Mouse (Mus musculus): ENCODE data around the gene Retreg3.
A peak's percentile ranks its signal among the peaks of the same experiment; 100 is the strongest.
"Not testable (repeated sequence)": the region's sequence is repeated elsewhere in the genome, so short reads cannot be mapped to it uniquely, and the experiment has no call there.

Gene Retreg3

DNA sequence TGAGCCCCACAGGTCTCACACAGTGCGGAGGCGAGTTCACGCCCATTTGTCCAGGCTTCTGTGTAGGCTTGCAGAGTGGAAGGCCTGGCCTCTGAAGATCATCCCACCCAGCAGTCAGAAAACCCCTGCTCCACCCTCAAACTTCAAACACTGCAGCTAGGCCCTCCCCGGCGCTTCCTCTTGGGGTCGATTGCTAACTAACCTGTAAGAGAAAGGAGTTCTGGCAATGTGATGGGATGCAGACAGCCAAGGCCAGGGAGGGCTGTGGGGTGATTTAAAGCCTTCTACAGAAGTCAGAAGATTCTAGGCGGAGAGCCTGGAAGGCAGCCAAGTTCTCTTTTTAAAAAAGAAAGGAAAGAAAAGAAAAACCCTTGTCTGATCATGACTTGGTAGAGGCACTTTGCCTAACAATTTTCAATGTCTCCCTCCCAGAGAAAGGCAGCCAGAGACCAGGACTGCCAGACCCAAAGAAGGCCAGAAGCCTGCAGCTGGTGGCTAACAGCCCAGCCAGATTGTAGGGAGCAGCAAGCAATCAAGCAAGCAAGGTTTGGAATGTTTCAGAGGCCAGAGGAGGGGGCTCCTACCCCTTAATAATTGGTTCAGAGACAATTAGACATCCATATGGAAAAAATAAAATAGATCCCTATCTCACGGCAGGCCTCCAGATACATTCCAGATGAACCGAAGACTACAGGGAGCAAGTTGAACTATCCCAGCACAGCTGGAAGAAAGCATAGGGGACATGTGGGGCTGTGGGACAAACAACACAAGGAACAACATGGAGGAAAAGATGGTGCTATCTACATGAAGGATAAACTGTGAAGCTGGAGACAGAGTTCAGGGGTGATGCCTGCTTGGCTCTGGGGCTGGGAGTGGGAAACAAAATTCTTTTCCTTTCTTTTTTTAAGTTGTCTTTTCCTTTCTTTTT is 29.7 kb upstream of the Retreg3 start:
- DNase-seq (ENCODE audit: low read depth in 2 of 2, low spot score in 2 of 2) = no peak

DNA sequence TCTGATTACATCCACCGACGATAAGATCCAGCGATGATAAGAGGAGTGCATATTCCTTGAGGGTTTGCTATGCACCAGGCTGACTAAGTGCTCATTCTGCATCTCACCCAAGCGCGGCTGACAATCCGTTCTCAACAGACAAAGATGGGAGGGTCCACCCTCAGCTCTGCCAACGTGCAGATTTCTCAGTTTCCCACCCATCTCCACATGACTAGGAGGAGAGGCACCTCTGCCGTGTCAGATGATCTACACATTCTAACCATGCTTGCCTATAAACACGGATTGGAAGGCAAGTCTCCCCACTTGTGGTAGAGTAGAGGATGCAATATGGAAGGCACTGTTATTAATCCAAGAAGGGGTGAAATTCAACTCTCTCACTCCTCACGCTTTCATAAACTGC is 29.1 kb upstream of the Retreg3 start:
- no peak for DNase-seq (ENCODE audit: low read depth in 2 of 2, low spot score in 2 of 2)

DNA sequence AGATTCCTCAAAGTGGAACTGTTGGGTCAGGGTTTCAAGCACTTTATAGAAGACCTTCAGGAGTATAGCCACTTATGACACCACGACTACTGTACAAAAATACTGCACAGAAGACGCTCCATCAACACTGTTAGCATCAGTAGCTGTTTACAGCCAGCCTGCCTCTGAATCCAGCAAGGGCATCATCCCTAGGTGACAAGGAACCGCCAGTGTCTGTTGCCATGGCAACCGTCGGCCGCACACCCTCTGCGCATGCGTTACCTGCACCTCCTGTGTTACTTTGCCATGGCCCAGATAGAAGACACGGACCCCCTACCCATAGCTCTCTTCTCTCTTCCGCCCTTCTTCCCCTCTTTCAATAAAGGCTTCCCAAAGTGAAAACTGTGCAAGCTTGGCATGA is 26.7 kb upstream of the Retreg3 start:
- DNase-seq (ENCODE audit: low read depth in 2 of 2, low spot score in 2 of 2) = no peak

DNA sequence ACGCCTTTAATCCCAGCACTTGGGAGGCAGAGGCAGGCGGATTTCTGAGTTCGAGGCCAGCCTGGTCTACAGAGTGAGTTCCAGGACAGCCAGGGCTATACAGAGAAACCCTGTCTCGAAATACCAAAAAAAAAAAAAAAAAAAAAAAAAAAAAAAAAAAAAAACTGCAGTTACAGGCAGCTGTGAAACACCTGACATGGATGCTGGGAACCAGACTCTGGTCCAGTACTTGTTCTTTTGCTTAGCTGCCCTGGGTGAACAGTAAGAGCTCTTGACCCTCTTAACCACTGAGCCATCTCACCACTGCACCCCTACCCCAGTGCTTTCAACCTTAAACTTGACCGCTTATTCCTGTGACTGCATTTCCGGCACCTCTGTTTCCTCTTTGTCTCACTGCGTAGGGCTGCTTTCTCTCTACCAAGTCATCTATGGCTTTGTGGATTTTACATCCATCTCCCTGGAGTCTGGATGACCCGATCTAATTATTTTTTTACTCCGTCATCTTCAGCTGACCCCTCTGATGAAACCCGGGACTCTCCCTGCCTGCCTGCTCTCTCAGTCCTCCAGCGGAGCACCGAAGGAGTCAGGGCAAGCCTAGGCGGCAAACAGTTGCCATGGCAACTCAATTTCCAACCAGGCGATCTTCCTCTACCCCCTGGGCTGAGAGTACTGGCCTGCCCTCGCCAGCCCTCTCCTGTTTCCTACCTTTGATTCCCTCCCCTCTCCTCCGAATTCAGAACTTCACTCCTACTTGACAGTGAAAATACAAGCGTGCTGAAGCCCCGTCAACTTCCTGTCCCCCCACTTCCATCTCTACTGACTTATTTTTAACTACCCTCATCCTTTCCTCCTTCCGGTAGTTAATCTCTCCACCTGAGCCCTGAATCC is 23.9 kb upstream of the Retreg3 start:
- DNase-seq (ENCODE audit: low read depth in 2 of 2, low spot score in 2 of 2) = peak; percentile 28 to 56

DNA sequence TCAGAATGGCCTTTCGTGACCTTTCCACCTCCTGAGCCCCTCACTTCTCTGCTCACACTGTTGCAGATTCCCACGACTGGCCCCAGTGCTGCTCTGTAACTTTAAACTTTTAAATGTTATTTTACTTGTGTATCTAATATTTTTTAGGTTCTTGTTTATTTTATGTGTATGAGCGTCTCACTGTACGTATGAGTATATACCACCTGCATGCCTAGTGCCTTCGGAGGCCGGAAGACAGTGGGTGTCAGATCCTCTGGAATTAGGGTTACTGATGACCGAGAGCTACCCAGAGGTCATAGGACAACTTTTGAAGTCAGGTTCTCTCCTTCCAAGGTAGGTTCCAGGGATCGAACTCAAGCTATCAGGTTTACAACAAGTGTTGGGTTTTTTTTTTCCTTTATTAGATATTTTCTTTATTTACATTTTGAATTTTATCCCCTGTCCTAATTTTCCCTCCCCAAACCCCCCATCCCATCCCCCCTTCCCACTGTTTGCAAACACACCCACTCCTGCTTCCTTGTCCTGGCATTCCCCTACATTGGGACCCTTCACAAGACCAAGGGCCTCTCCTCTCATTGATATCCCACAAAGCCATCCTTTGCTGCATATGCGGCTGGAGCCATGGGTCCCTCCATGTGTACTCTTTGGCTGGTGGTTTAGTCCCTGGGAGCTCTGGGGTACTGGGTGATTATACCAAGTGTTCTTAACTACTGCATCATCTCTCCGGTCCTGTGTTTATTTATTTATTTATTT is 22.7 kb upstream of the Retreg3 start:
- no peak for DNase-seq (ENCODE audit: low read depth in 2 of 2, low spot score in 2 of 2)

DNA sequence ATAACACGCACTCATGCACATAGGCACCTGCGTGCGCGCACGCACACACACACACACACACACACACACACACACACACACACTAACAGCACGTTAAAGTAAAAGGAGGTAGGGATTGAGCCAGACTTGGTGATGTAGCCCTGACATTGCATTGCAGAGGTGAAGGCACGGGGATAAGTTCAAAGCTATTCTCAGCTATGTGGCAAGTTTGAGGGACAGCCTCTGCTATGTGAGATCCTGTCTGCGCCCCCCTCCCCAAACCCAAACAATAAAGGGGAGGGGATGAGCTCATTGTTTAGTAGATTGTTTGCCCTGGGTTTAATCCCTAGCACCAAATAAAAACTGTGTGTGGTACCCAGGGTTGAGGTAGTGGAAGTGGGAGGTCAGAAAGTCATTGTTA is 21.4 kb upstream of the Retreg3 start:
- no peak for DNase-seq (ENCODE audit: low read depth in 2 of 2, low spot score in 2 of 2)

DNA sequence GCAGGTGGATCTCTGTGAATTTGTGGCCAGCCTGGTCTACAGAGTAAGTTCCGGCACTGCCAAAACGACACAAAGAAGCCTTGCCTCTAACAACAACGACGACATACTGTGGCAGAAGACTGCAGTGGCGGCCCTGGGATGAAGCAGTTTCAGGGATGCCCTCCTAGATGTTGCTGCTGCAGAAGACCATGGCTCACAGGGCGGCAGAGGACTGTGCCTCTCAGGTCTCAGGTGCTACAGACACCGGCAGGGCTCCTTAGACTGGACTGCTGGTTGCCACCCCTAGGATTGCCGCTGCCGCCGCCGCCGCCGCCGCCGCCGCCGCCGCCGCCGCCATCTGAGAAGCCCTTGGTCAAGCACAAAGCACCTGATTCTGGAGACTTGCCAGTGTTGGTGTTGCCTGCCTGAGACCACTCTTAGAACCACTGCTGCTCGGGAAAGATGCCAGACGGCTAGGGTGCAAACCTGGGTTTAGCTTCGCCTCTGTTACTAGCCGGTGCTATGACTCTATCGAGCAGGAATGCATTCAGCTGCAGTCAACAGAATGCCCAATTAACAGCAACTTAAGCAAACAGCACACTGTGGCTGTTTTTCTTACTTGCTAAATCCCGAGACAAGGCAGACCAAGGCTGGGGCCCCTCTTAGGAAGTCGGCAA is 20.6 kb upstream of the Retreg3 start:
- no peak for DNase-seq (ENCODE audit: low read depth in 2 of 2, low spot score in 2 of 2)

DNA sequence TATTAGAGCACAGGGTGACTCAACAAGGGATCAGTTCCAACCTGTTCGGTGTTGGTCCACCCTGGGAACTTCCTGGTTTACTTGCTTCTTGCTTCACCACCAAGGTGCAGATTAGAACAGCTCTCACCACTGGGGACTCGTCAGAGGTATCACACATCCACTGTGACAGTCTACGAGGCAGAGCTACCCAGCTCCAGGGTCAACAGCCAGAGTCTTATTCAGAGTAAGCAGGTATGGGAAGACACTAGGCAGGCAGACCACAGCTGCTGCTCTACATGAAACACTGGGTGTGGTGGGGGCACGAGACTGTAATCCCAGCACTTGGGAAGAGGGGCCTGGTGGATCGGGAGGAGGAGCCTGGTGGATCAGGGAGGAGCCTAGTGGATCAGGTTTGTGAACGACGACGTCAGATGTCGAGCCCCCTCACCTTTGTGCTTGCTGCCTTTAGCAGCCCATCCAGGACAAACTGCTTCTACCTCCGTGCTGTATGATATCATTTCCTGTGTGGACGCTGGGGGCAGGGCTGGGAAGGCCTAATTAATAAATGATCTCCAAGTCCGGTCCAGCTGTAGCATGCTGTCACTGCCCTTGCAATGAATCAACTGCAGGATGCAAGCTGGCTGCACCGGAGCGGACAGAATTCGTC is 19.0 kb upstream of the Retreg3 start:
- DNase-seq (ENCODE audit: low read depth in 2 of 2, low spot score in 2 of 2) = no peak

DNA sequence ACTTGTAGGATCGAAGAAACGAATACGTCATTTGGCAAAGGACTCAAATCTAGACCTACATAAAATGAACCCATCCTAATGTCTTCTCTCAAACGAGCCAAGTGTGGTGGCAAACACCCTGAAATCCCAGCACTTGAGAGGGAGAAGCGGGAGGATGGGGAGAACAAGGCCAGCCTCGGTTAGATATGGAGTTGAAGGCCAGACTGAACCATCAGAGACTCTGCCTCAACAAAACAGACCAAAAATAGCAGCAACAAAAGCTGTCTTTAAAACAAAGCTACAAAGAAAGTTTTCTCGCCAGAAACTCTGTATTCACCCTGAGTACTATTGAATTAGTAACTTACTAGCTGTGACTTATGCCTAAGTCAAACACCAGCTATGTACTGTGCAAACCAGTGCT is 17.3 kb upstream of the Retreg3 start:
- no peak for DNase-seq (ENCODE audit: low read depth in 2 of 2, low spot score in 2 of 2)

DNA sequence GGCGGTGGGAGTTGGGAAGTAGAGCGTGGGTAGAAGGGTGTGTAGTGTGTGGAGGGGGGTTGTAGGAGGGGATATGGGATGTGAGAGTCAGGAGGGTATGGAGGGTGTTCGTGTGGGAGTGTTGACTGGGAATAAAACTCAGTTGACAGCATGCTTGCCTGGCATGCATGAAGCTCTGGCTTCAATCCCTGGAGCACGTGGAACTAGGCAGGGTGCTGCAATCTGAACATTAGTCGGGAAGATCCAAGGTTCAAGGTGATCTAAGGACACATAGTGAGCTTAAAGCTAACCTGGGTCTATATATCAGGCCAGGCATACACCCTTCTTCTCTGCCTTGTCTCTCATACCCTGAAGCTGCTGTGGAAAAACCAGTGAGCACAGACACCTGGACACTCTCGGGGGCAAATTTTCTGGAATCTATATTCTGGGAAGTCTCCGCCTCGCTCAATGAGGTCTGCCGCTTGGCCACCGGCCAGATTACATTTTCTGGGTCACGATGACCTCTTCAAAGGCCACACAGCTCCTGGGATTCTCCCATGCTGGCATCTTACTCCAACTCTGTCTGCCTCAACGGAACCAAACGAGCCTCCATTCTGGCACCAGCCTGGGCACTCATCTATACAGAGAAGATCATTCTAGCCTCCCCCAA is 14.6 kb upstream of the Retreg3 start:
- DNase-seq (ENCODE audit: low read depth in 2 of 2, low spot score in 2 of 2) = no peak

DNA sequence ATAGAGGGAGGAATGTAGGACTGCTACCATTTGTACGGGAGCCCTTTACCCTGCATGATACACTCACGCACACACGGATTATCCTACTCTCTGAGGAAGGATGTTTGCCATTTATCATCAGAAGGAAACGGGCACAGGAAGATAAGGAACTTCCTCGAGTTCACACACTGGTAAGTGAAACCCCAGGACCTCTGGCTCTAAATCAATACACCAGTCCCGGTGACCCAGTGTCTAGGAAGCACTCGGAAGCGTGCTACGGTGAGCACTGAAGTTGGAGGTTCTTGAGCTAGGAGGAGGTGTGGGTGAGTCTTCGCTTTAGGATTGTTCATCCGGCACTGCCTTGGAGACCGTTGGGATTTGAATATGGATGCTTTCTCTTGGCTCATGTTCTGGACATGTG is 13.3 kb upstream of the Retreg3 start:
- DNase-seq (ENCODE audit: low read depth in 2 of 2, low spot score in 2 of 2) = no peak

DNA sequence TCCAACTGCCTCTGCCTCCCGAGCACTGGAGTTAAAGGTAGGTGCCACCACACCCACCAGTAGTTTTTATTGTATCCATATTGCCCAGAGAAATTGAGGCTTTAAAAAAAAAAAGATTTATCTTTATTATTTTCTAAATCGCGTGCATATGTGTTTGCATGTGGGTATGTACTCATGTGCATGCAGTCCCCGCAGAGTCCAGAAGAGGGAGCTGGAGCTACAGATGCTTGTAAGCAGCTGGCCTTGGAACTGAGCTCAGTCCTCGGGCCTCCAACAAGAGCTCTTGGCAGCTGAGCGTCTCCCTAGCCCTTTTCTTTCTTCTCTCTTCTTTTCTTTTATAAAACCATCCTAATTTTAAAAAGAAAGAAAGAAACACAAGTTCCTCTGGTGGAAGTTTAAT is 12.0 kb upstream of the Retreg3 start:
- no peak for DNase-seq (ENCODE audit: low read depth in 2 of 2, low spot score in 2 of 2)

DNA sequence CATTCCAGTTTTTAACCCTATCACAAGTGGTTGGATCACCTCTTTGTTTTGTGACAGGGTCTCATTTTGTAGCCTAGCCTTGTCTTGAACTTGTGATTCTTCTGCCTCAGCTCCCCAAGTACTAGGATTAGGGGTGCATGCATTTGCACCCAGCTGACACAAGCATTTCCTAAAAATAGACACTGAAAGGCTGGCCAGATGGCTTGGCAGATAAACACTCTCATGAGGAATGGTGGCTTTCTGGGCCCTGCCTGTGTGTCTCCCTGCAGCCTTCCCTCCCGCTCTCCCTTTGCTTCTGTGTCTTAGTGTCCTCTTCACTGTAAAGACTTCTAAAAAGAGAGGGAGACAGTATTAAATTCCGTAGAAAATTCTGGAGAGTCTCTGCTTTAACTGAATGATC is 11.5 kb upstream of the Retreg3 start:
- DNase-seq (ENCODE audit: low read depth in 2 of 2, low spot score in 2 of 2) = no peak

DNA sequence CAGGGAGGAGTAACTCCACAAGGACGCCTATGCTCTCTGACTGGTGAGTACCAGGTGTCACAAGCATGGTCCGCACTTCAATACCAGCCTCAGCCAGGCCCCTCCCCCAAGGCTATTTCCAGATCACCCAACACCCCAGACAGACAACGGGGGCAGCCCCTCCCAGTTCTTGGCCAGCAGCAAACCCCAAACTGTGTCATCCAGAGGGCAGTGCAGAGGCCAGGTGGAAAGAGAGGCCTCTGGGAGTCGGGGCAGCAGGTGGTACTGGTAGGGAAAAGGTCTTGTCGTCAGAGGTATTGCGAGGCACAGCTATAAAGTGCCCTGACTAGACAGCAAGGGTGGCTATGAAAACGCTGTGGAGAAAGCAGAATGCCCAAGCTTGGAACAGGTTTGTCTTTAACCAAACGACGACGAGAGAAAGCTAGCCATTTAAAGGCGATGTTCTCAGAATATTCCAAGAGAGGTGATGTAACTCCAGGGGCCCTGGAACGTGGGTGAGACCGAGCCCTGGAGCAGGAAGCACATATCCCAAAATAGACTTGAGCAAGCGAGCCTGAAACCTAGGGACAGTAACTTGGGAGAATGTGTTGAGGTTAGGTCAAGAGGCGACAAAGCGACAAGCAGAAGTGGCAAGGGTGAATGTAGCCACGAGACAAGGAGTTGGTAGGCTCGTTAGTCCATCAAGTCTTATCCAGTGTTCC is 10.5 kb upstream of the Retreg3 start:
- no peak for DNase-seq (ENCODE audit: low read depth in 2 of 2, low spot score in 2 of 2)

DNA sequence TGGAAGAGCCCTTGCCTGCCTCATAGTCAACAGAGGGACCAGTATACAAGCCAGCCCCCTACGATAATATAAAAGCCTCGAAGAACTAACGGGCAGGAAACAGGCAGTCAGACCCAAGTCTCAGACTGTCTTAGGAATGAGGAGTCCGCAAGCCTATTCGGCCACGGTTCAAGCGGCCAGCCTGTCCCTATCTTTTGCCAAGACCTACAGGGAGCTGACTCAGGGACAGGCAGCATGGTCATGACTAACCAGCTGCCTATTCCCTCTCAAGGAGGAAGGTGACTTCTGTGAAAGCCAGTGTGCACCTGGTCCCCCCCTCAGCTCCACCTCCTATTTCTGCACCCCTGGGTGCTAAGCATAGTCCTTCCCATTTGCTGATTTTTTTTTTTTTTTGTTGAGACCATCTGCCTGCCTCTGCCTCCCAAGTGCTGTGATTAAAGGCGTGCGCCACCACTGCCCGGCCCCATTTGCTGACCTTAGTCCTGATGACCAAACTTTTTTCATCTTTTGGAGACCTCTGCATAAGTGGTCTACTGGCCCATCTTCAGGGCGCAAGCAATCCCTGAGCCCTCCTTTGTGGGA is 9.4 kb upstream of the Retreg3 start:
- DNase-seq (ENCODE audit: low read depth in 2 of 2, low spot score in 2 of 2) = no peak

DNA sequence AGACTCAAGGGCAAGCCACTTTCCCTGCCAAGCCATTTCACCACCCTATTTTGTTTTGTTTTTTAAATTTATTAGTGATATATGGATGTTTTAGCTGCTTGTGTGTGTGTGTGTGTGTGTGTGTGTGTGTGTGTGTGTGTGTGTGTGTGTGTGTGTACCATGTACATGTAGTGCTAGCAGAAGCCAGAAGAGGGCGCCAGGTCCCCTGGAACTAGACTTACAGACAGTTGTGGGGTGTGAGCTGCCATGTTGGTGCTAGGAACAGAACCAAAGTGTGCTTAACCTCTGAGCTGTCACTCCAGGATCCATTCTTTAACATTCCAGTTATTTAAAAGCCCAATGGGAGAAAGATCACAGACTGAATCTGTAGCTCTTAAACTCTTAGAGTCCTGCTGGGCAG is 7.4 kb upstream of the Retreg3 start:
- DNase-seq (ENCODE audit: low read depth in 2 of 2, low spot score in 2 of 2) = peak in 1 of 2 experiments; percentile 37

DNA sequence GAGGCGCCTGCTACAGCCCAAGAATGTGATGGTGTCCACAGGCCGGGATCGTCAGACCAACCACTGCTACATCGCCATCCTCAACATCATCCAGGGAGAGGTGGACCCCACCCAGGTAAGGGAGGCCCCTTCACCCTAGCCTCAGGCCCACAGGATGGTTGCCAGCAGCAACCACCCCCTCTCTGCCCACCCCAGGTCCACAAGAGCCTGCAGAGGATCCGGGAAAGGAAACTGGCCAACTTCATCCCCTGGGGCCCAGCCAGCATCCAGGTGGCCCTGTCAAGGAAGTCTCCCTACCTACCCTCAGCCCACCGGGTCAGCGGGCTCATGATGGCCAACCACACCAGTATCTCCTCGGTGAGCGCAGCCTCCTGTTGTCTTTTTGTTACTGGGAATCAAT is 5.3 kb upstream of the Retreg3 start:
- not testable (repeated sequence) for DNase-seq (ENCODE audit: low read depth in 2 of 2, low spot score in 2 of 2)

DNA sequence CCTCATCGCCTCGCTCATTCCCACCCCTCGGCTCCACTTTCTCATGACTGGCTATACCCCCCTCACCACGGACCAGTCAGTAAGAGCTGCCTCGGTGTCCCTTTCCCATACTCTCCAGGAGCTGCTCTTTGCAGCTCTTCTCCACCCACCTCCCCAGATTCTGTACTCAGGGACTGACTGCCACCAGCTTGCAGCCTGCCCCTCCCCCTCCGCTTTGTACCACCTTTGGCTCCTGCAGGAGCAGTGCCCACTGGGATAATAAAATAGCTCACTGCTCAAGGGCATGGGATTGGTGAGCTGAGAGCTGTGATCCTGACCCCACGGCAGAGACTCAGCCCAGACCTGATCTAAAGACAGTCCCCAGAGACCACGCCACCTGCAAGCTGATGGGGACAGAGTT is 4.8 kb upstream of the Retreg3 start:
- DNase-seq (ENCODE audit: low read depth in 2 of 2, low spot score in 2 of 2) = not testable (repeated sequence)
